Mouse (Mus musculus): Measurements from ENCODE around the gene Arid3a.

DNA sequence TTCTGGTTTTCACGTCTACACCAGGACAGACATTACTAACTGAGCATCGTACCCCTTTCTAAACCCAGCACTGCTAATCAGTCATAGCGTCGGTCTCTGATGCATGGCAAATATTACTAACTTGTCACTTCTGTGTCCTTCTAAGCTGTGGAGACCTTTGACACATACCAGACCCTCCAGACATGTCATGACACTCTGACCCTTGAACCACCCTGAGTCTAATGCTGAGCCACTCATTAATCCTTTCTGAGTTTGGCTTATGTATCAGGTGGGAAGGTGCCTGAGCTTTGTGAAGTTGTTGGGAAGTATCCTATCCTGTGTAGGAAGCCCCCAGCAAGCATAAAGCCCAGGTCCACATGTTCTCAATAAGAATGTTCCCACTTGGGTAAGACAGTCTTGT lies 23.0 kb downstream of the Arid3a start:
- TF ChIP-seq POLR2A (IDR thresholded peaks at IDR 0.05; ENCODE audit: borderline replicate concordance, low read depth, low read length), result no peak
- TF ChIP-seq CTCF (IDR thresholded peaks at IDR 0.05; ENCODE audit: low read depth, low read length), result no peak

Measured in bone marrow macrophage, adult 2 months (primary cell).